Mouse (Mus musculus) gastrocnemius, adult 8-10 months (tissue): ENCODE results near the gene Nuak2. TPM values are rescaled to one million over a fixed set of nuclear protein-coding genes. Genes with fewer than 3 reads are reported as not detected.

Experiments
- DNase-seq, 2 experiments: peaks; one replicate each; pipeline ENCODE4 v3.0.0; 2022; ENCODE audit warnings: low spot score in 2 of 2
- total RNA-seq, 4 experiments: library from RNA; stranded (reverse); gene quantifications; 2 replicates each; pipeline ENCODE4 v1.2.4; 2022

Nuak2 gene
- total RNA-seq, 4 experiments from 2014 or later: 0.45 to 0.94 (median 0.52) TPM

- no peak for DNase-seq
These were observed 17.5 kb upstream of the Nuak2 start, which contains the start of gene Klhdc8a for GRCm38 (mm10) chr1:132298425-132298800. TSS of gene Klhdc8a (plus strand) at chr1:132298626.

- no peak for DNase-seq
These were observed 17.0 kb upstream of the Nuak2 start for GRCm38 (mm10) chr1:132298801-132299464.

GRCm38 (mm10) chr1:132299744-132300143 is 16.2 kb upstream of the Nuak2 start:
- DNase-seq: no peak

GRCm38 (mm10) chr1:132301242-132301641 is 14.7 kb upstream of the Nuak2 start:
- no peak for DNase-seq

- DNase-seq: no peak
These were observed 13.5 kb upstream of the Nuak2 start for GRCm38 (mm10) chr1:132302341-132302866.

- DNase-seq: no peak
These were observed 11.2 kb upstream of the Nuak2 start for GRCm38 (mm10) chr1:132304618-132305214.

- DNase-seq: no peak
These were observed 9.8 kb upstream of the Nuak2 start for GRCm38 (mm10) chr1:132306160-132306559.

GRCm38 (mm10) chr1:132306808-132307207 is 9.1 kb upstream of the Nuak2 start:
- no peak for DNase-seq

GRCm38 (mm10) chr1:132307962-132308361 is 8.0 kb upstream of the Nuak2 start:
- DNase-seq: no peak

- DNase-seq: no peak
These were observed 7.3 kb upstream of the Nuak2 start for GRCm38 (mm10) chr1:132308674-132309073.

GRCm38 (mm10) chr1:132310754-132311153 is 5.2 kb upstream of the Nuak2 start:
- no peak for DNase-seq

- DNase-seq: no peak
These were observed 4.6 kb upstream of the Nuak2 start for GRCm38 (mm10) chr1:132311174-132311859.

GRCm38 (mm10) chr1:132312043-132312442 is 3.9 kb upstream of the Nuak2 start:
- DNase-seq: no peak

GRCm38 (mm10) chr1:132312703-132313102 is 3.2 kb upstream of the Nuak2 start:
- DNase-seq: no peak

GRCm38 (mm10) chr1:132316625-132316994 is 684 bp downstream of the Nuak2 start:
- no peak for DNase-seq

GRCm38 (mm10) chr1:132317413-132317812 is 1.5 kb downstream of the Nuak2 start:
- DNase-seq: no peak

GRCm38 (mm10) chr1:132317894-132318863 is 2.3 kb downstream of the Nuak2 start:
- DNase-seq: no peak

GRCm38 (mm10) chr1:132319242-132319641 is 3.3 kb downstream of the Nuak2 start:
- no peak for DNase-seq

- no peak for DNase-seq
These were observed 6.1 kb downstream of the Nuak2 start for GRCm38 (mm10) chr1:132321821-132322580.
